8 mouse cellular contexts compared by ENCODE assay signal in genomic region chr4:107252522-107252921, GRCm38 (mm10). TPM values are rescaled to one million over a fixed set of nuclear protein-coding genes. Genes with fewer than 3 reads are reported as not detected.
DNase-seq lines count a peak whose midpoint lies in the region; ATAC-seq and TF ChIP-seq lines count a peak whose summit lies in the region.

No protein-coding gene starts in this region.

- DNase-seq in cerebellum, adult 11 months: peak; percentile 23
- no peak for DNase-seq in cerebellum, postnatal 36 days
- DNase-seq in lung, postnatal 0 days (ENCODE audit: low spot score): no peak
- no peak for DNase-seq in lung, postnatal 14 days
- DNase-seq in left cerebral cortex, postnatal 10 days (ENCODE audit: extremely low spot score in 1 of 2, low spot score in 2 of 2): no peak

- H3K4me2 ChIP-seq in lung, postnatal 0 days (replicated peaks; ENCODE audit: low read depth, low read length): peak overlapping the region; percentile 95
- peak overlapping the region; percentile 62 for H3K4me2 ChIP-seq in hindbrain, embryonic 13.5 days
- peak overlapping the region; percentile 76 for H3K4me2 ChIP-seq in midbrain, embryonic 16.5 days (ENCODE audit: low read length)

- peak overlapping the region; percentile 73 for H3K4me3 ChIP-seq in lung, postnatal 0 days (ENCODE audit: low read depth, low read length)
- H3K4me3 ChIP-seq in hindbrain, embryonic 13.5 days: peak overlapping the region; percentile 78
- H3K4me3 ChIP-seq in midbrain, embryonic 16.5 days (ENCODE audit: low read depth, low read length): peak overlapping the region; percentile 83

- no peaks in the 10 kb centered on the region for H3K9me3 ChIP-seq in lung, postnatal 0 days (ENCODE audit: low read length)
- no peaks in the 10 kb centered on the region for H3K9me3 ChIP-seq in hindbrain, embryonic 13.5 days
- no peaks in the 10 kb centered on the region for H3K9me3 ChIP-seq in midbrain, embryonic 16.5 days (replicated peaks; ENCODE audit: control insufficient read depth, low read length, poor library complexity, severe bottlenecking)

- peak overlapping the region; percentile 53; the same call in 1 of the 2 replicates for H3K9ac ChIP-seq in lung, postnatal 0 days (replicated peaks; ENCODE audit: low read depth)
- H3K9ac ChIP-seq in hindbrain, embryonic 13.5 days: peak overlapping the region; percentile 87
- peak overlapping the region; percentile 85 for H3K9ac ChIP-seq in midbrain, embryonic 16.5 days (ENCODE audit: low read depth, low read length)

- no peaks in the 10 kb centered on the region for H3K27me3 ChIP-seq in lung, postnatal 0 days (replicated peaks; ENCODE audit: insufficient read depth, low read length)
- no peaks in the 10 kb centered on the region for H3K27me3 ChIP-seq in hindbrain, embryonic 13.5 days
- H3K27me3 ChIP-seq in midbrain, embryonic 16.5 days (ENCODE audit: control insufficient read depth, insufficient read depth, low read depth, low read length): no peaks in the 10 kb centered on the region

- no peak for TF ChIP-seq CTCF in lung, postnatal 0 days (IDR thresholded peaks at IDR 0.05)

- no peaks in the 10 kb centered on the region for H3K36me3 ChIP-seq in lung, postnatal 0 days (ENCODE audit: insufficient read depth, low read length)
- H3K36me3 ChIP-seq in hindbrain, embryonic 13.5 days: peaks cover under 1% of the 10 kb centered on the region; the same call in 1 of the 2 replicates
- H3K36me3 ChIP-seq in midbrain, embryonic 16.5 days (ENCODE audit: control insufficient read depth, insufficient read depth, low read length): no peaks in the 10 kb centered on the region

- intact Hi-C loops in left cerebral cortex, postnatal 10 days (cut with DNase I): no loop called here

- 0 out of 2 replicates have a peak overlapping the region, but pooled peaks have one; percentile 52 for H3K27ac ChIP-seq in lung, postnatal 0 days (ENCODE audit: low read length)
- peak overlapping the region; percentile 94; the same call in 1 of the 2 replicates for H3K27ac ChIP-seq in hindbrain, embryonic 13.5 days
- peak overlapping the region; percentile 87; the same call in 1 of the 2 replicates for H3K27ac ChIP-seq in midbrain, embryonic 16.5 days (ENCODE audit: low read length)

- peaks cover 12% of the 10 kb centered on the region for H3K4me1 ChIP-seq in lung, postnatal 0 days (ENCODE audit: insufficient read depth, low read depth, low read length)
- H3K4me1 ChIP-seq in hindbrain, embryonic 13.5 days (replicated peaks): peaks cover 49% of the 10 kb centered on the region
- H3K4me1 ChIP-seq in midbrain, embryonic 16.5 days (ENCODE audit: control insufficient read depth, insufficient read depth, low read length): peaks cover 19% of the 10 kb centered on the region

- 2% methylated on average over 10 of the region's 11 CpGs for WGBS in lung, postnatal 0 days
- WGBS in hindbrain, embryonic 13.5 days: 2% methylated on average over 11 of the region's 11 CpGs
- WGBS in midbrain, embryonic 16.5 days: 0% methylated on average over 11 of the region's 11 CpGs

- no peak for TF ChIP-seq EP300 in lung, postnatal 0 days (IDR thresholded peaks at IDR 0.05)

- ATAC-seq in lung, postnatal 0 days: no peak
- peak; percentile 4; the same call in 1 of the 2 replicates for ATAC-seq in hindbrain, embryonic 13.5 days (ENCODE audit: low FRiP score)
- no peak for ATAC-seq in midbrain, embryonic 16.5 days
- no peak for ATAC-seq in granulocyte monocyte progenitor cell, adult 5-6 weeks (replicated peaks; ENCODE audit: poor library complexity, severe bottlenecking)

RNA-seq across cellular contexts. Expression of gene Lrrc42, which starts 0.8 kb away (rescaled TPM):
- polyA plus RNA-seq in lung, postnatal 0 days (2015; fragmentation: Nextera tagmentation; extraction: Ambion mirVana): 37.8 and 41.3 TPM in 2 replicates
- polyA plus RNA-seq in hindbrain, embryonic 13.5 days (2015; fragmentation: Nextera tagmentation; extraction: Ambion mirVana): 56.8 and 59.4 TPM in 2 replicates
- polyA plus RNA-seq in midbrain, embryonic 16.5 days (2015; fragmentation: Nextera tagmentation; extraction: Ambion mirVana): 54.6 and 59.4 TPM in 2 replicates
- 20.4 and 21.8 TPM in 2 replicates for total RNA-seq in granulocyte monocyte progenitor cell, adult 5-6 weeks (2014; fragmentation: Nextera tagmentation)
- 2.5 and 4.7 TPM in 2 replicates for total RNA-seq in granulocyte monocyte progenitor cell, adult 5-6 weeks (2017)
- total RNA-seq in left cerebral cortex, postnatal 10 days (2021): 10 to 100 TPM; 33.9 to 38.2 TPM

RNA-seq across cellular contexts. Expression of gene Hspb11, which starts 0.9 kb away (rescaled TPM):
- polyA plus RNA-seq in lung, postnatal 0 days (2015; fragmentation: Nextera tagmentation; extraction: Ambion mirVana): 44.6 and 51.3 TPM in 2 replicates
- 43.5 and 44.7 TPM in 2 replicates for polyA plus RNA-seq in hindbrain, embryonic 13.5 days (2015; fragmentation: Nextera tagmentation; extraction: Ambion mirVana)
- 35.6 and 39.6 TPM in 2 replicates for polyA plus RNA-seq in midbrain, embryonic 16.5 days (2015; fragmentation: Nextera tagmentation; extraction: Ambion mirVana)
- 7.8 and 18.0 TPM in 2 replicates for total RNA-seq in granulocyte monocyte progenitor cell, adult 5-6 weeks (2014; fragmentation: Nextera tagmentation)
- 7.9 and 14.2 TPM in 2 replicates for total RNA-seq in granulocyte monocyte progenitor cell, adult 5-6 weeks (2017)
- 10 to 100 TPM; 16.8 to 22.4 TPM for total RNA-seq in left cerebral cortex, postnatal 10 days (2021)

RNA-seq across cellular contexts. Expression of gene Ldlrad1, which starts 43.5 kb away (rescaled TPM):
- 3.5 and 3.8 TPM in 2 replicates for polyA plus RNA-seq in lung, postnatal 0 days (2015; fragmentation: Nextera tagmentation; extraction: Ambion mirVana)
- not detected in 2 replicates for polyA plus RNA-seq in hindbrain, embryonic 13.5 days (2015; fragmentation: Nextera tagmentation; extraction: Ambion mirVana)
- not detected in 2 replicates for polyA plus RNA-seq in midbrain, embryonic 16.5 days (2015; fragmentation: Nextera tagmentation; extraction: Ambion mirVana)
- not detected in 2 replicates for total RNA-seq in granulocyte monocyte progenitor cell, adult 5-6 weeks (2014; fragmentation: Nextera tagmentation)
- total RNA-seq in granulocyte monocyte progenitor cell, adult 5-6 weeks (2017): not detected in 2 replicates
- not detected for total RNA-seq in left cerebral cortex, postnatal 10 days (2021)

RNA-seq across cellular contexts. Expression of gene Dio1, which starts 54.4 kb away (rescaled TPM):
- 0.33 and 0.82 TPM in 2 replicates for polyA plus RNA-seq in lung, postnatal 0 days (2015; fragmentation: Nextera tagmentation; extraction: Ambion mirVana)
- not detected in 2 replicates for polyA plus RNA-seq in hindbrain, embryonic 13.5 days (2015; fragmentation: Nextera tagmentation; extraction: Ambion mirVana)
- not detected in 2 replicates for polyA plus RNA-seq in midbrain, embryonic 16.5 days (2015; fragmentation: Nextera tagmentation; extraction: Ambion mirVana)
- not detected in 2 replicates for total RNA-seq in granulocyte monocyte progenitor cell, adult 5-6 weeks (2014; fragmentation: Nextera tagmentation)
- total RNA-seq in granulocyte monocyte progenitor cell, adult 5-6 weeks (2017): not detected in 2 replicates
- total RNA-seq in left cerebral cortex, postnatal 10 days (2021): not detected
